18 mouse cellular contexts compared by ENCODE assay signal in the genomic region with DNA sequence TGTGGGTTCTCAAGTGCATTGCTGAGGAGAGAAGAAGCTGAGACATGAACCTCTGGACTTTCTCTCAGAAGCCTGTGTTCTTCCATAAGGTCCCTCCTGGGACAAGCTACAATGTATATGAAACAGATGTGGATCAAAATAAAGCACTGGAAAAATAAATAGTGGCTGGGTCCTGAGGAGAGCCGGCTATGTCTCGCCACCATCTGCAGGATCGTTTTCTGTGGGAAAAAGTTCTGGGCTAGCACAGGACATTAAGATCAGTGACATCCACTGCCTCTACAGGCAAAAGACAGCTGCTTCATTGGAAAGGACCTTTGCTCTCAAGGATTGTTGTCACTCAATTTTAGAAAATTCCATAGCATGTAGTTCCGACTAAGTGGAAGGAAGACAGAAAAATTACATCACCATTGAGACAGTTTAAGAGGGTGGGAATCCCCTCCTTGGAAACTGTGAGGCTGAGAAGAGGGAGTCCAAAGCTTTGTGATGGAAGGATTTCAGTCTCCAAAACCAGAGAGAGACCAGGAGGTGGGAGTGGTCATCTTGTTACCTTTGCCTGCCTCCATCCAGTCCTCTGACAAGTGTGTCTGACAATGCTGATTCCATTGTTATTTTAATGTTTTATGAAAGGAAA.
DNase-seq lines count a peak whose midpoint lies in the region; ATAC-seq lines count a peak whose summit lies in the region.
"Had no signal": no experiment of that assay in that cellular context is flagged by ENCODE, and none has a peak within 500 bp of the region (broad histone marks: within the 10 kb centered on the region; RNA-seq: fewer than 3 reads in every experiment).

No protein-coding gene starts in this region.

- H3K27me3 ChIP-seq in embryonic facial prominence, embryonic 11.5 days (ENCODE audit: control insufficient read depth, insufficient read depth, low read length): no peaks in the 10 kb centered on the region
- H3K27me3 ChIP-seq in embryonic facial prominence, embryonic 10.5 days (replicated peaks; ENCODE audit: low read depth, poor library complexity, severe bottlenecking): no peaks in the 10 kb centered on the region
- no peaks in the 10 kb centered on the region for H3K27me3 ChIP-seq in lung, embryonic 16.5 days (ENCODE audit: control insufficient read depth, insufficient read depth, low read depth, low read length)
- H3K27me3 ChIP-seq: forebrain, embryonic 15.5 days; heart, embryonic 12.5 days had no signal

- no peaks in the 10 kb centered on the region for H3K4me1 ChIP-seq in embryonic facial prominence, embryonic 11.5 days (ENCODE audit: control insufficient read depth, insufficient read depth, low read length)
- H3K4me1 ChIP-seq in embryonic facial prominence, embryonic 10.5 days: no peaks in the 10 kb centered on the region
- no peaks in the 10 kb centered on the region for H3K4me1 ChIP-seq in lung, embryonic 16.5 days (replicated peaks; ENCODE audit: control insufficient read depth, insufficient read depth, low read length)
- H3K4me1 ChIP-seq: forebrain, embryonic 15.5 days; heart, embryonic 12.5 days had no signal

- WGBS in embryonic facial prominence, embryonic 11.5 days: 51% methylated on average over 4 of the region's 4 CpGs
- WGBS in embryonic facial prominence, embryonic 10.5 days: 64% methylated on average over 4 of the region's 4 CpGs
- whole genome bisulfite sequencing in lung, embryonic 16.5 days: 65% methylated on average over 4 of the region's 4 CpGs

- no peak overlapping the region for H3K4me2 ChIP-seq in embryonic facial prominence, embryonic 11.5 days (ENCODE audit: low read depth, low read length)
- no peak overlapping the region for H3K4me2 ChIP-seq in lung, embryonic 16.5 days (ENCODE audit: low read depth, low read length)
- H3K4me2 ChIP-seq: forebrain, embryonic 15.5 days; heart, embryonic 12.5 days had no signal

- H3K36me3 ChIP-seq in embryonic facial prominence, embryonic 11.5 days (replicated peaks; ENCODE audit: control insufficient read depth, insufficient read depth, low read depth, low read length): no peaks in the 10 kb centered on the region
- no peaks in the 10 kb centered on the region for H3K36me3 ChIP-seq in embryonic facial prominence, embryonic 10.5 days (replicated peaks)
- no peaks in the 10 kb centered on the region for H3K36me3 ChIP-seq in lung, embryonic 16.5 days (ENCODE audit: control insufficient read depth, insufficient read depth, low read length)
- H3K36me3 ChIP-seq: forebrain, embryonic 15.5 days; heart, embryonic 12.5 days had no signal

- no peak overlapping the region for H3K27ac ChIP-seq in embryonic facial prominence, embryonic 11.5 days (replicated peaks; ENCODE audit: low read depth, low read length)
- H3K27ac ChIP-seq in embryonic facial prominence, embryonic 10.5 days (replicated peaks): no peak overlapping the region
- H3K27ac ChIP-seq in lung, embryonic 16.5 days (ENCODE audit: low read length): no peak overlapping the region
- H3K27ac ChIP-seq: forebrain, embryonic 15.5 days had no signal

- H3K9ac ChIP-seq in embryonic facial prominence, embryonic 11.5 days (replicated peaks; ENCODE audit: low read length): no peak overlapping the region
- no peak overlapping the region for H3K9ac ChIP-seq in lung, embryonic 16.5 days (ENCODE audit: low read length)
- H3K9ac ChIP-seq: forebrain, embryonic 15.5 days; heart, embryonic 12.5 days had no signal

- no peak overlapping the region for H3K4me3 ChIP-seq in embryonic facial prominence, embryonic 11.5 days (ENCODE audit: low read depth, low read length)
- no peak overlapping the region for H3K4me3 ChIP-seq in embryonic facial prominence, embryonic 10.5 days
- H3K4me3 ChIP-seq in lung, embryonic 16.5 days (ENCODE audit: low read length): no peak overlapping the region
- H3K4me3 ChIP-seq: forebrain, embryonic 15.5 days; heart, embryonic 12.5 days had no signal

- DNase-seq in embryonic facial prominence, embryonic 11.5 days (ENCODE audit: low spot score): peak; percentile 48
- DNase-seq in embryonic facial prominence, embryonic 10.5 days (ENCODE audit: low spot score): no peak
- DNase-seq in lung, postnatal 25 days (ENCODE audit: low spot score): no peak
- DNase-seq in embryo, embryonic 10.5 days (ENCODE audit: low spot score): peak; percentile 38
- DNase-seq in forelimb bud, embryonic 11.5 days (ENCODE audit: low read depth, low spot score): peak; percentile 7
- no peak for DNase-seq in left cerebral cortex, postnatal 4 days
- DNase-seq: adrenal gland, postnatal 10 days; cerebellum, adult 11-12 months; cerebellum, adult 9-10 months; cerebellum, postnatal 25 days; gastrocnemius, postnatal 14 days had no signal

- no peak for ATAC-seq in embryonic facial prominence, embryonic 11.5 days (replicated peaks; ENCODE audit: insufficient number of reproducible peaks, low FRiP score, low TSS enrichment, low read depth)
- ATAC-seq in lung, embryonic 16.5 days (ENCODE audit: low read depth): peak; percentile 28; the same call in 1 of the 2 replicates
- no peak for ATAC-seq in megakaryocyte progenitor cell, adult 5-6 weeks (replicated peaks; ENCODE audit: poor library complexity)
- ATAC-seq: forebrain, embryonic 15.5 days; hindbrain, embryonic 16.5 days; inflammation-experienced regulatory T-cells, adult 6 months; intestine, postnatal 0 days had no signal

- intact Hi-C loops in left cerebral cortex, postnatal 4 days (cut with DNase I): no loop called here

- H3K9me3 ChIP-seq in embryonic facial prominence, embryonic 11.5 days (replicated peaks; ENCODE audit: control insufficient read depth, low read length): no peaks in the 10 kb centered on the region
- H3K9me3 ChIP-seq in embryonic facial prominence, embryonic 10.5 days: no peaks in the 10 kb centered on the region
- no peaks in the 10 kb centered on the region for H3K9me3 ChIP-seq in lung, embryonic 16.5 days (ENCODE audit: control insufficient read depth, low read length)
- H3K9me3 ChIP-seq: forebrain, embryonic 15.5 days; heart, embryonic 12.5 days had no signal

Comparison
In these comparisons a context has a peak if more than half of its experiments do, and no peak if none do; other contexts are left out.
1. DNase-seq: peak in embryonic facial prominence, embryonic 11.5 days (single experiment), embryo, embryonic 10.5 days (single experiment) and forelimb bud, embryonic 11.5 days (single experiment); none in embryonic facial prominence, embryonic 10.5 days (single experiment), lung, postnatal 25 days (single experiment) and left cerebral cortex, postnatal 4 days (single experiment).